Mouse (Mus musculus): Measurements from ENCODE around the gene Rcor1.

- TF ChIP-seq CTCF (conservative IDR thresholded peaks at IDR 0.05; ENCODE audit: low read length) (no peak), POU5F1 (IDR thresholded peaks at IDR 0.05; ENCODE audit: borderline replicate concordance, low read length) (no peak)
Measured at GRCm38 (mm10) chr12:110999820-111000219, 39.3 kb upstream of the Rcor1 start.
